Mouse (Mus musculus) neutrophil, adult 59 days (primary cell): ENCODE measurements around the gene Tenm2. TPM values are rescaled to one million over a fixed set of nuclear protein-coding genes. Genes with fewer than 3 reads are reported as not detected.

Experiments used
- total RNA-seq, 2 experiments: library from RNA; stranded (reverse); gene quantifications; 1 replicate in 1 of 2; 2 replicates in 1 of 2; pipeline ENCODE4 v1.2.4; 2023

Gene Tenm2
- not detected for total RNA-seq

GRCm38 (mm10) chr11:37235914-37236600, at the start of gene Tenm2:
Tenm2 (minus strand) TSS chr11:37235964.

GRCm38 (mm10) chr11:35980411-35980917, 1255.3 kb downstream of the Tenm2 start, which contains the start of gene Wwc1:
Wwc1 (minus strand) TSS chr11:35980527.

